Mouse (Mus musculus) thymus, postnatal 4 days (tissue): ENCODE results near the gene Wdr86.
A peak's percentile ranks its signal among the peaks of the same experiment; 100 is the strongest.
"Not testable (repeated sequence)": the region's sequence is repeated elsewhere in the genome, so short reads cannot be mapped to it uniquely, and the experiment has no call there.

Experiments
- DNase-seq: peaks from one replicate; pipeline ENCODE4 v3.0.0; 2021

Wdr86 gene

GRCm38 (mm10) chr5:24730488-24730871 lies at the start of gene Wdr86:
Gene Wdr86, minus strand, starts transcription at chr5:24730727.
- DNase-seq: no peak

DNA sequence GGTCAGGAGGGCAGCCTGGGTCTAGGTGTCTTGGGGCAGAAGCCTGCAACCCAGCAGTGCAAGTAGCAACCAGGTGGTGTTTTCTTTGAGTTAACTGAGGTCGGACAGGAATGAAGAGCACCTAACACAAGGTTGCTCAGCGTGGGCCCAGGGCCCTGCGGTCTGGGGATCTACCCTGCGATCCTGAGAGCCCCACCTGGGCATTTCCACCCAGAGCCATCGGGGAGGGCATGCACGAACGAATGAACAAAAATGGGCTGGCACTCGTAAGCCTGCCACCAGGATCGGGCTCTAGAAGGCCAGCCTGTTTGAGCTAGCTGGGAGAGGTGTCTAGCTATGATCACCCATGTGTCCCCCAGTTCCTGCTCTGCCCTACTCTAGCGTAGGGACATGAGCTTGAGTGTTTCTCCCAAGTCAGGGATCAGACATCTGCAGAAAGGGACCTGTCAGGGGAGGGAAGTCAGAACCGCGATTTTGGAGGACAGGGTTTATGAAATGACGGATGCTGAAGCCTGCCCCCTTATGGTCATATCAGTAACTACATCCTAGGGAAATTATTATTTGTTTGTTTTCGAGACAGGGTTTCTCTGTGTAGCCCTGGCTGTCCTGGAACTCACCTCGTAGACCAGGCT lies 49.5 kb upstream of the Wdr86 start:
- DNase-seq: peak; percentile 28

- DNase-seq: no peak
Measured at GRCm38 (mm10) chr5:24779321-24779720, 48.8 kb upstream of the Wdr86 start.

GRCm38 (mm10) chr5:24778843-24779140 lies 48.3 kb upstream of the Wdr86 start:
- no peak for DNase-seq

DNA sequence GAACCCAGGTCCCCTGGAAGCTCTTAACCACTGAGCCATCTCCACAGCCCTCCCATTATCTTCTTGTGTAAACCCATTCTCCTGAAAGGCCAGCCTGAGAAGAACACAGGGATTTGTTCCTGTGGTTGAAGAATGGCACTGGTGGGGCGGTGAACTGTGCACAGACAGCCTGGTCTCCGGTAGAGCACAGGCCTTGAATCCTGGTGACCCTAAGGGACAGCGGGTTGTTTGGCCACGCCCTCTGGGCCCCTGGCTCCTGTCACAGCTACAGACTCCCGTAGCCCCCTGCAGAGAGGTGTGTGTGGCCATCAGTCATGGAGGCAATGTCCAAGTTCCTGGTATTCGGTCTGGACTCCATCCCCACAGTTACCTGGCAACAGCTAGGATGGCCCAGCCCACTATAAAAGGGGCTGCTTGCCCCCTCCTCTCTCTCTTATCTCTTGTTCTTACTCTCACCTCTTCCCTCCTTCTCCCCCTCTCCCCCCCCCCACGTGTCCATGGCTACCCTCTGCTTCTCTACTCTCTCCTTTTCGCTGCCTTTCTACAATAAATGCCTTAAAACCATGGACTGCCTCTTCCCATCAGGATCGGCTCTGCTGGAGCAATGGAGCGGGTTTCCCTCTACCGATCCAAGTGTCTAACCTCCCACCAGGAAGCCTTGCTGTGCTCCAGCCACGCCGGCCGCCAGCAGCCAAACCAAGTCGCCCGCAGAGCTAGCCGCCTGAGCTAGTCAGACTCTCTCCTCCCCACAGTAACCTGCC lies 47.7 kb upstream of the Wdr86 start:
- no peak for DNase-seq

DNA sequence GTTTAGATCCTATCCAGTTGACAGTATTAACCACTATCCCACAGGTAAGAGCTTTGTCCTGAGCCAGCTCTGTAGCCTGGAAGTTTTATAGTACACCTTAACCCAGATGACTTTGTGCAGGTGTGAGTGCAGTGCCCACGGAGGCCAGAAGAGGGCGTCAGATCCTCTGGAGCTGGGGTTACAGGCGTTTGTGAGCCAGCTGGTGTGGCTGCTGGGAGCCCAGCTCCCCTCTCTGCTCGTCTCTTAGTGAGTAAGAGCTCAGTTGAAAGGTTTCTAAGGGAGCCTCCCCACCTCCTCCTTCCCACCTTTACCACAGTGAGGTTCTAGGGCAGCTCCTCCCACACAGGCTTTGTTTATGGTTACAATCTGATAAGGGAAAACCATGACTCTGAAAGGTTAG lies 46.2 kb upstream of the Wdr86 start:
- peak; percentile 76 for DNase-seq

- not testable (repeated sequence) for DNase-seq
Measured at GRCm38 (mm10) chr5:24774549-24774948, 44.0 kb upstream of the Wdr86 start.

- no peak for DNase-seq
Measured at GRCm38 (mm10) chr5:24757816-24758215, 27.3 kb upstream of the Wdr86 start, which contains the start of gene Crygn. Gene Crygn, minus strand, starts transcription at chr5:24758008.

DNA sequence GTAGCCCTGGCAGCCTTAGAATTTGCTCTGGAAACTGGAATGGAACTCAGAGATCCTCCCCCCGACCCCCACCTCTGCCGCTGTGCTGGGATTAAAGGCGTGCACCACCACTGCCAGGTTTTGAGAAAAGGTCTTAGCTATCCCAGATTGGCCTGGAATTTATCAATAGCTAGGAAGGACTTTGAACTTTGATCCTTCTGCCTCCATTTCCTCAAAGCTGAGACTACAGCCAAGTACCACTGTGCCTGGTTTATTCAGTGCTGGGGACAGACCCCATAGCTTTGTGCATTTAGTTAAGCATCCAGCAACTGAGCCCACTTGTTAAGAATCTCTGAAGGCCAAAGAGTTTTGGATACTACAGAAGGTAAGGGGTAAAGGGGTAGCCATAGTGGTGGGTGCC lies 26.4 kb upstream of the Wdr86 start:
- no peak for DNase-seq

DNA sequence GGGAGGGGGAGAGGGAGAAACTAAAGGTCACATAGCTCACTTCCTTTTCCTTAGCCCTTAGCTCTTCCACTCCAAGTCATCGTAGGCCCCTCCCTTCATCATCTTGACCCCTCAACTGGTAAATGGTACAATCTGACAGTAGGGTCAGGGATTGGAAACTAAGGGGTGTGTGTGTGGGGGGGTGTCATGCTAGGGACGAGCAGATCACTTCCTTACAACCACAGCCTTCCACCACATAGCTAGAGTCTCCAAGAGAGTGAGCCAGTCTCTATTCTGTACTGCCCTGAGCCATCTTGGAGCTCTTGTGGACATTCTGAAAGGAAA lies 21.6 kb upstream of the Wdr86 start:
- DNase-seq: no peak

DNA sequence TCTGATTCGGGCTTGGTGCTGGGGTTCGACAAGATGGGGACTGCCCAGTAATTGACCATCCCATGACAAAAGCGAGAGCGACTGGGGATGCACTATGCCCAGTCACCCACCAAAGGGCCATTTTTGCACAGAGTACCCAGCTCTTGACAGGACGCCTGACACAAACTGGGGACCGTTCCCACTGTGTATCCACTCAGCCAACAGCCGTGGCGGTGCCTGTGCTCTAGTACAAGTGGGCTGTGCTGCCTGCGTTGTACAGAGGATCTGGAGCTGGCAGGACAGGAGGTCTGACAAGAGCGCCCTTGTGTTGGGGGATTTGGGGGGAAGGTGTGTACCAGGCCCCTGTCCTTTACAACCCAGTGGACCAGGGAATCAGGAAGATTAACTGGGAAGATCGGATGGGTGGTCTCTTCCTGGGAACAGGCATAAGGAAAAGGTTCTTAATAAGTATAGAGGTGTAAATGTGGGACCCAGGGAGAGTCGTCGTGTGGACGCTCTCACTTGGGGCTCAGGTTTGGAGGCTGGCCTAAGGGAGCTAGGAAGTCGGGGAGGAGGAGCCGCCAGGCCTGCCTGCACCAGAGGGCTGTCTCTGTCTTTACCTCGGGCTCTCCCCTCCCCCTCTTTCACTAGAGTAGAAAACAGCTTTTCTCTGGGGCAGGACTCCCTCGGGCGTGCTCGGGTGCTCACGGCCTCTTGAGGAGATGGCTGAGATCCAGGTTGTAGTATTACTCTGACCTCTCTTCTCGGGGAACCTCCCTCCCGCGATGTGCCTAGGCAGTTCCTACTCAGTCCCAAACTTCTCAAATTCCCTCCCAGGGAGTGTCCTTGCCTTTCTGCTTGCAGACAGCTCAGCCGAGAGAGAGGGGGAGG lies 21.0 kb upstream of the Wdr86 start:
- DNase-seq: peak; percentile 75

- DNase-seq: peak; percentile 94
Measured at GRCm38 (mm10) chr5:24750321-24751304, 20.1 kb upstream of the Wdr86 start.

DNA sequence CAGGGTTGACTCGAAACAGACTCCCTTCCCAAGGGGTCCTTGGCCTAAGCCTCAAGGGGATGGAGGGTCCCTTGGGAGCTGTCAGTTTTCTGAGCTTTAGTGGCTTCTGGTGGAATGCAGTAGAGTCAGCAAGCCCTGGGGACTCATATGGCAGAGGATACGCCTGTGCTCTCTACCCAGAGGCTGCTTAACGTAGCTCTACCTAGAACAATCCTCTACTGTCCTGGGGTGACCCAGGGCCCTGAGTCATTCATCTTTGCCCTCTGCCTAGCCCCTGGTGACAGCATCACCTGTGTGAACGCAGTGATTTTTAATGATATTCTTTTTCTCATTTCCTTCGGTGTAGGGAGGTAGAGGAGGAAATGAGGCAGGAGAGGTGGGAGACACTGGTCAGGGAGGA lies 19.2 kb upstream of the Wdr86 start:
- DNase-seq: no peak

DNA sequence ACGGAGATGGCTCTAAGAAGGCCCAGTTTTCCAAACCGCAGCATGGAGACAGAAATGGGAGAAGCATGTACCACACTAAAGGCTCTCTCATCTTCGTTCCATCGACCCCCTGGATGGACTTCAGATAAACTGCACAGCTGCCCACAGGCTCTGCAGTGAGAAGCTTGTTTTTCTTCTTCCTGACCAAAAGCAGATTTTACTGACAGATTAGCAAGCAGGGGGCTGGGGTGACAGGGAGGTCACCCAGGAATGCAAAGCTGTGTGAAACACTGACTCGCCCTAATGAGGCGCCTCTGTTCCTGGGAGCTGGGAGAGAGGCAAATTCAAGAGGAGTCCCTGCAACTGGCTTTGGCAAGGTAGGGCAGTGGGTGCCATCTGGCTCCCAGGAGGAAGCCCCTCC lies 17.0 kb upstream of the Wdr86 start:
- no peak for DNase-seq

GRCm38 (mm10) chr5:24743956-24744355 lies 13.4 kb upstream of the Wdr86 start:
- DNase-seq: no peak

- no peak for DNase-seq
Measured at GRCm38 (mm10) chr5:24741172-24741885, 10.8 kb upstream of the Wdr86 start.

- peak; percentile 64 for DNase-seq
Measured at GRCm38 (mm10) chr5:24739141-24739753, 8.7 kb upstream of the Wdr86 start.

DNA sequence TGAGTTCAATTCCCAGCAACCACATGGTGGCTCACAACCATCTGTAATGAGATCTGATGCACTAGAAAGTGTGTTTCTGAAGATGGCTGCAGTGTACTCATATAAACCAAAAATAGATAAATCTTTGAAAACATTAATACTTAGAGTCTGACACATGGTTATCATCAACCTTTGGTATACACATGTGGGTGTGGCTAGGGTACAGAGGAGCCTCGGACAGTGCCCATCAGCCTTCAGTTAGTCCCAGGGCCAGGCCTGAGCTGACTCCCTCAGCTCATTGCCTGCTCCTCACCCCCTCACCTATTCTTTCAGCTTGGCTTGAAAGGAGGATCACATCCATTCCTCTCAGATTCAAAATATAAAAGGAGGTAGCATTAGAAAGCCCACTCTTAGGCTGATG lies 8.0 kb upstream of the Wdr86 start:
- DNase-seq: no peak

GRCm38 (mm10) chr5:24737595-24737994 lies 7.1 kb upstream of the Wdr86 start:
- no peak for DNase-seq

- DNase-seq: no peak
Measured at GRCm38 (mm10) chr5:24733771-24734426, 3.4 kb upstream of the Wdr86 start.

GRCm38 (mm10) chr5:24733134-24733533 lies 2.6 kb upstream of the Wdr86 start:
- DNase-seq: no peak
